Mouse (Mus musculus) CH12.LX (cell line): ENCODE measurements around the gene Igfbp5. TPM values are rescaled to one million over a fixed set of nuclear protein-coding genes. Genes with fewer than 3 reads are reported as not detected.

ENCODE experiments used
- DNase-seq: peaks from one replicate; pipeline ENCODE4 v3.0.0-alpha.2; 2013; ENCODE audit errors: extremely low read depth
- H3K27ac ChIP-seq: 2 replicates; pipeline ENCODE4 v1.5.1; 2012; ENCODE audit warnings: low read depth, mild to moderate bottlenecking, control low read depth, moderate library complexity; ENCODE audit not compliant: insufficient read depth
- H3K27me3 ChIP-seq: replicated peaks from 2 replicates; pipeline ENCODE3; 2012; ENCODE audit warnings: inconsistent platforms
- H3K36me3 ChIP-seq, 2 experiments: replicated peaks in 1 of 2; 2 replicates each; pipeline versions ENCODE3 to v1.6.1; 2012; ENCODE audit warnings: inconsistent platforms in 1 of 2, low read length in 1 of 2, mild to moderate bottlenecking in 1 of 2, mixed read lengths in 1 of 2, moderate library complexity in 1 of 2; ENCODE audit not compliant: control insufficient read depth in 1 of 2, insufficient read depth in 1 of 2
- H3K4me1 ChIP-seq, 2 experiments: 2 replicates each; pipeline ENCODE4 v1.6.1; 2012; ENCODE audit warnings: inconsistent platforms in 1 of 2, moderate library complexity in 1 of 2; ENCODE audit not compliant: insufficient read depth in 2 of 2, control insufficient read depth in 1 of 2
- H3K4me2 ChIP-seq: 2 replicates; pipeline ENCODE4 v1.6.1; 2012; ENCODE audit warnings: low read depth, mild to moderate bottlenecking, control low read depth; ENCODE audit not compliant: poor library complexity, insufficient read depth, severe bottlenecking
- H3K4me3 ChIP-seq, 3 experiments: fragments of 150-350 bp in 1 of 3; sonication (generic) in 1 of 3; replicated peaks in 1 of 3; 2 replicates each; pipeline versions ENCODE3 to v1.5.1; 2011 to 2012; ENCODE audit warnings: low read depth in 2 of 3, low read length in 2 of 3, mild to moderate bottlenecking in 2 of 3, moderate library complexity in 2 of 3, control low read depth in 1 of 3, improper control_type of control experiment in 1 of 3, inconsistent platforms in 1 of 3, mixed read lengths in 1 of 3; ENCODE audit not compliant: poor library complexity in 1 of 3
- H3K79me2 ChIP-seq: replicated peaks from 2 replicates; pipeline ENCODE4 v1.6.1; 2012; ENCODE audit warnings: mild to moderate bottlenecking, moderate library complexity; ENCODE audit not compliant: control insufficient read depth, poor library complexity, insufficient read depth, severe bottlenecking; ENCODE audit errors: extremely low read depth
- H3K9ac ChIP-seq: 2 replicates; pipeline ENCODE4 v1.6.1; 2012; ENCODE audit warnings: low read depth, mild to moderate bottlenecking, control low read depth, moderate library complexity; ENCODE audit not compliant: insufficient read depth
- H3K9me3 ChIP-seq: replicated peaks from 2 replicates; pipeline ENCODE3; 2012; ENCODE audit warnings: low read length, inconsistent platforms, mixed read lengths
- CHD1 ChIP-seq: IDR thresholded peaks from 2 replicates; pipeline ENCODE4 v1.6.1; 2012; ENCODE audit warnings: low read depth, low read length, improper control_type of control experiment, inconsistent platforms
- CHD2 ChIP-seq: IDR thresholded peaks from 2 replicates; pipeline ENCODE4 v1.6.1; 2011; ENCODE audit warnings: low read length, improper control_type of control experiment
- CTCF ChIP-seq, 2 experiments: IDR thresholded peaks in 1 of 2; conservative IDR thresholded peaks in 1 of 2; 2 replicates each; pipeline ENCODE4 v1.5.1; 2011 to 2012; ENCODE audit warnings: low read depth in 2 of 2, low read length in 2 of 2, improper control_type of control experiment in 1 of 2, inconsistent platforms in 1 of 2, mild to moderate bottlenecking in 1 of 2, moderate library complexity in 1 of 2
- E2F4 ChIP-seq: IDR thresholded peaks from 2 replicates; pipeline ENCODE4 v1.6.1; 2011; ENCODE audit warnings: low read depth, low read length, improper control_type of control experiment; ENCODE audit not compliant: insufficient replicate concordance
- ELF1 ChIP-seq: IDR thresholded peaks from 2 replicates; pipeline ENCODE4 v1.6.1; 2014; ENCODE audit warnings: low read depth, mild to moderate bottlenecking, inconsistent platforms, low read length, improper control_type of control experiment
- ETS1 ChIP-seq: conservative IDR thresholded peaks from 2 replicates; pipeline ENCODE4 v1.6.1; 2012; ENCODE audit warnings: low read depth, mild to moderate bottlenecking, inconsistent platforms, low read length, improper control_type of control experiment, moderate library complexity
- JUND ChIP-seq: conservative IDR thresholded peaks from 2 replicates; pipeline ENCODE4 v1.6.1; 2011; ENCODE audit warnings: low read depth, low read length, improper control_type of control experiment
- MAZ ChIP-seq: IDR thresholded peaks from 2 replicates; pipeline ENCODE4 v1.6.1; 2012; ENCODE audit warnings: low read depth, mild to moderate bottlenecking, inconsistent platforms, low read length, improper control_type of control experiment, moderate library complexity
- MEF2A ChIP-seq: IDR thresholded peaks from 2 replicates; pipeline ENCODE4 v1.6.1; 2014; ENCODE audit warnings: low read depth, mild to moderate bottlenecking, inconsistent platforms, low read length, improper control_type of control experiment, borderline replicate concordance
- MXI1 ChIP-seq: IDR thresholded peaks from 2 replicates; pipeline ENCODE4 v1.6.1; 2011; ENCODE audit warnings: mild to moderate bottlenecking, low read depth, low read length, improper control_type of control experiment
- PAX5 ChIP-seq: IDR thresholded peaks from 2 replicates; pipeline ENCODE4 v1.6.1; 2012; ENCODE audit warnings: low read length, inconsistent platforms, mixed read lengths
- POLR2A ChIP-seq: IDR thresholded peaks from 2 replicates; pipeline ENCODE4 v1.6.1; 2011; ENCODE audit warnings: low read depth, mild to moderate bottlenecking, improper control_type of control experiment, low read length
- RAD21 ChIP-seq: IDR thresholded peaks from 2 replicates; pipeline ENCODE4 v1.6.1; 2011; ENCODE audit warnings: low read depth, mild to moderate bottlenecking, low read length, improper control_type of control experiment, moderate library complexity
- RCOR1 ChIP-seq: conservative IDR thresholded peaks from 2 replicates; pipeline ENCODE4 v1.6.1; 2012; ENCODE audit warnings: low read depth, mild to moderate bottlenecking, inconsistent platforms, low read length, improper control_type of control experiment
- SMC3 ChIP-seq: IDR thresholded peaks from 2 replicates; pipeline ENCODE4 v1.6.1; 2011; ENCODE audit warnings: low read depth, low read length, improper control_type of control experiment
- TBP ChIP-seq: conservative IDR thresholded peaks from 2 replicates; pipeline ENCODE4 v1.6.1; 2011; ENCODE audit warnings: low read depth, low read length, improper control_type of control experiment
- TCF12 ChIP-seq: IDR thresholded peaks from 2 replicates; pipeline ENCODE4 v1.6.1; 2014; ENCODE audit warnings: low read depth, mild to moderate bottlenecking, inconsistent platforms, low read length, improper control_type of control experiment
- USF1 ChIP-seq: IDR thresholded peaks from 2 replicates; pipeline ENCODE4 v1.6.1; 2014; ENCODE audit warnings: low read depth, mild to moderate bottlenecking, inconsistent platforms, low read length, improper control_type of control experiment
- USF2 ChIP-seq: conservative IDR thresholded peaks from 2 replicates; pipeline ENCODE4 v1.6.1; 2011; ENCODE audit warnings: low read depth, low read length, improper control_type of control experiment
- ZNF384 ChIP-seq: IDR thresholded peaks from 2 replicates; pipeline ENCODE4 v1.6.1; 2012; ENCODE audit warnings: low read depth, low read length, improper control_type of control experiment, inconsistent platforms
- dilution Hi-C: fragments of 300-500 bp; cut with MboI; formaldehyde crosslinking; loops from 2 replicates; pipeline ENCODE4 v1.14.3; 2020; ENCODE audit warnings: low sequenced_read_pairs; ENCODE audit not compliant: extremely low pct_unique_long_range_greater_than_20kb, extremely low pct_ligation_motif_present
- in situ Hi-C: fragments of 300-500 bp; cut with MboI; formaldehyde crosslinking; loops from 3 replicates; pipeline ENCODE4 v1.14.3; 2019; ENCODE audit warnings: low sequenced_read_pairs, low pct_ligation_motif_present, low pct_unique_long_range_greater_than_20kb, mixed read lengths
- polyA plus RNA-seq: library from polyadenylated mRNA; unstranded; fragments of >175 nt; gene quantifications from 2 replicates; pipeline ENCODE4 v1.2.1, GENCODE M21; 2012; ENCODE audit warnings: low read depth; ENCODE audit not compliant: insufficient read length
- total RNA-seq, 2 experiments: library from RNA; depleted of rRNA; stranded (reverse); fragments of 300-350 nt in 1 of 2; fragments of >200 nt in 1 of 2; gene quantifications; 2 replicates each; pipeline ENCODE4 v1.2.3; 2012 to 2014

Igfbp5 gene
- total and polyA plus RNA-seq, 3 experiments, result 0.08 to 0.09 TPM; not detected in 1

- no peaks in the 10 kb centered on the region for H3K79me2 ChIP-seq
- DNase-seq, result no peak
- H3K27ac ChIP-seq, result no peak overlapping the region
- no peak overlapping the region for H3K9ac ChIP-seq
- no peaks in the 10 kb centered on the region for H3K36me3 ChIP-seq
- dilution Hi-C loops, result no loop called here
- no peak overlapping the region for H3K4me3 ChIP-seq
- no peaks in the 10 kb centered on the region for H3K27me3 ChIP-seq
- no peak overlapping the region for H3K4me2 ChIP-seq
- TF ChIP-seq CTCF (conservative IDR thresholded peaks at IDR 0.05 in 1 of 2, IDR thresholded peaks at IDR 0.05 in 1 of 2; ENCODE audit: low read depth in 2 of 2, low read length in 2 of 2) (no peak), TBP (no peak), SMC3 (no peak), RAD21 (no peak), TCF12 (no peak), MAZ (no peak), USF1 (no peak), MEF2A (no peak), MXI1 (no peak), ZNF384 (no peak), JUND (no peak), CHD1 (no peak), USF2 (no peak), E2F4 (no peak)
- in situ Hi-C loops, result no loop called here
- peaks cover 0 to 10% of the 10 kb centered on the region in 2 experiments; a peak in 1 of 4 replicates for H3K4me1 ChIP-seq
- H3K9me3 ChIP-seq, result peaks cover 10% of the 10 kb centered on the region
These were observed 64.6 kb downstream of the Igfbp5 start for GRCm38 (mm10) chr1:72809951-72810675.

- dilution Hi-C loops (no loop called here), in situ Hi-C loops (no loop called here)
- no peaks in the 10 kb centered on the region for H3K27me3 ChIP-seq
- H3K27ac ChIP-seq, result no peak overlapping the region
- no peak for DNase-seq
- peaks cover 10% of the 10 kb centered on the region for H3K9me3 ChIP-seq
- H3K4me1 ChIP-seq, result peaks cover 0 to 10% of the 10 kb centered on the region in 2 experiments; a peak in 1 of 4 replicates
- no peaks in the 10 kb centered on the region for H3K36me3 ChIP-seq
- no peak overlapping the region for H3K9ac ChIP-seq
- H3K79me2 ChIP-seq, result no peaks in the 10 kb centered on the region
- no peak overlapping the region for H3K4me2 ChIP-seq
- no peak overlapping the region for H3K4me3 ChIP-seq
- TF ChIP-seq POLR2A (no peak), TCF12 (no peak), JUND (no peak), ZNF384 (no peak), RCOR1 (no peak), PAX5 (no peak), MAZ (no peak), ELF1 (no peak), CHD2 (no peak), ETS1 (no peak)
- TF ChIP-seq, all 38 proteins: peak for 0
These were observed 65.4 kb downstream of the Igfbp5 start for GRCm38 (mm10) chr1:72809304-72809703.

Other genes starting within 250 kb of the Igfbp5 start
- not detected in 2 replicates for gene Ankar, start 174.3 kb downstream of the Igfbp5 start, total RNA-seq (2012; rRNA removed)
- gene Ankar, start 174.3 kb downstream of the Igfbp5 start, total RNA-seq (2014; rRNA removed), result not detected in 2 replicates
- gene Ankar, start 174.3 kb downstream of the Igfbp5 start, polyA plus RNA-seq, result not detected in 2 replicates
- gene Rpl37a, start 163.6 kb downstream of the Igfbp5 start, total RNA-seq (2012; rRNA removed), result 2,433 and 2,459 TPM in 2 replicates
- 1,302 and 1,462 TPM in 2 replicates for gene Rpl37a, start 163.6 kb downstream of the Igfbp5 start, total RNA-seq (2014; rRNA removed)
- 1,181 and 1,419 TPM in 2 replicates for gene Rpl37a, start 163.6 kb downstream of the Igfbp5 start, polyA plus RNA-seq
- 386 and 662 TPM in 2 replicates for gene Igfbp2, start 50.4 kb downstream of the Igfbp5 start, total RNA-seq (2012; rRNA removed)
- 264 and 294 TPM in 2 replicates for gene Igfbp2, start 50.4 kb downstream of the Igfbp5 start, total RNA-seq (2014; rRNA removed)
- gene Igfbp2, start 50.4 kb downstream of the Igfbp5 start, polyA plus RNA-seq, result 350 and 355 TPM in 2 replicates
- gene Tnp1, start 141.0 kb upstream of the Igfbp5 start, total RNA-seq (2012; rRNA removed), result not detected in 2 replicates
- not detected in 2 replicates for gene Tnp1, start 141.0 kb upstream of the Igfbp5 start, total RNA-seq (2014; rRNA removed)
- gene Tnp1, start 141.0 kb upstream of the Igfbp5 start, polyA plus RNA-seq, result not detected in 2 replicates